Mouse (Mus musculus) midbrain, embryonic 13.5 days (tissue): Measurements from ENCODE around the gene Glb1l. TPM values are rescaled to one million over a fixed set of nuclear protein-coding genes. Genes with fewer than 3 reads are reported as not detected.
"Not testable (repeated sequence)": the region's sequence is repeated elsewhere in the genome, so short reads cannot be mapped to it uniquely, and the experiment has no call there.

Source experiments
- ATAC-seq: fragments of 200-750 bp; cut with Nextera tagmentation; 2 replicates; pipeline ENCODE4 v1.8.0; 2017; ENCODE audit warnings: mild to moderate bottlenecking, moderate TSS enrichment, moderate library complexity
- H3K27ac ChIP-seq: fragments of 300-500 bp; sonication (generic); 2 replicates; pipeline ENCODE4 v1.5.1; 2015; ENCODE audit warnings: inconsistent platforms, mild to moderate bottlenecking, moderate library complexity
- H3K27me3 ChIP-seq: fragments of 300-500 bp; sonication (generic); 2 replicates; pipeline ENCODE4 v1.6.1; 2015; ENCODE audit warnings: mild to moderate bottlenecking, inconsistent platforms
- H3K36me3 ChIP-seq: fragments of 300-500 bp; sonication (generic); 2 replicates; pipeline ENCODE4 v1.6.1; 2015; ENCODE audit warnings: mild to moderate bottlenecking, inconsistent platforms
- H3K4me1 ChIP-seq: fragments of 300-500 bp; sonication (generic); replicated peaks from 2 replicates; pipeline ENCODE4 v1.6.1; 2015; ENCODE audit warnings: inconsistent platforms
- H3K4me2 ChIP-seq: fragments of 300-500 bp; sonication (generic); replicated peaks from 2 replicates; pipeline ENCODE4 v1.6.1; 2015; ENCODE audit warnings: moderate library complexity, mild to moderate bottlenecking, inconsistent platforms
- H3K4me3 ChIP-seq: fragments of 300-500 bp; sonication (generic); replicated peaks from 2 replicates; pipeline ENCODE4 v1.5.1; 2015; ENCODE audit warnings: mild to moderate bottlenecking, inconsistent platforms
- H3K9ac ChIP-seq: fragments of 300-500 bp; sonication (generic); replicated peaks from 2 replicates; pipeline ENCODE4 v1.6.1; 2015; ENCODE audit warnings: mild to moderate bottlenecking, inconsistent platforms
- H3K9me3 ChIP-seq: fragments of 300-500 bp; sonication (generic); 2 replicates; pipeline ENCODE4 v1.6.1; 2016; ENCODE audit warnings: mild to moderate bottlenecking, inconsistent platforms
- WGBS: fragments of 180-500 bp; shearing (Covaris S2); methylation state at CpG from one replicate; pipeline ENCODE4 v1.1.7; 2015; 5-methylcytosine and 5-hydroxymethylcytosine counted together
- polyA plus RNA-seq: library from polyadenylated mRNA; unstranded; fragments of >200 nt; fragmentation: Nextera tagmentation; extraction: Ambion mirVana; gene quantifications from 2 replicates; pipeline ENCODE4 v1.2.1, GENCODE M21; 2015

Gene Glb1l
- polyA plus RNA-seq, 1 experiment from 2014 or later: 24.9 TPM

- peaks cover 31% of the 10 kb centered on the region for H3K36me3 ChIP-seq
- H3K4me1 ChIP-seq: peaks cover 15% of the 10 kb centered on the region
- no peak overlapping the region for H3K4me2 ChIP-seq
- ATAC-seq: peak; percentile 67
- WGBS: 14% methylated on average over 4 of the region's 4 CpGs
- no peaks in the 10 kb centered on the region for H3K9me3 ChIP-seq
- H3K4me3 ChIP-seq: no peak overlapping the region
- H3K9ac ChIP-seq: no peak overlapping the region
- H3K27me3 ChIP-seq: no peaks in the 10 kb centered on the region
- no peak overlapping the region for H3K27ac ChIP-seq
These were observed 34.2 kb upstream of the Glb1l start for GRCm38 (mm10) chr1:75244836-75245235.

- WGBS: 85% methylated on average over 12 of the region's 12 CpGs
- no peaks in the 10 kb centered on the region for H3K27me3 ChIP-seq
- no peak overlapping the region for H3K4me3 ChIP-seq
- H3K27ac ChIP-seq: no peak overlapping the region
- peak overlapping the region; percentile 32; the same call in 1 of the 2 replicates for H3K9ac ChIP-seq
- H3K9me3 ChIP-seq: no peaks in the 10 kb centered on the region
- H3K4me2 ChIP-seq: no peak overlapping the region
- ATAC-seq: peak; percentile 29; the same call in 1 of the 2 replicates
- H3K36me3 ChIP-seq: peaks cover 36% of the 10 kb centered on the region
- H3K4me1 ChIP-seq: peaks cover 15% of the 10 kb centered on the region
These were observed 33.7 kb upstream of the Glb1l start for GRCm38 (mm10) chr1:75244175-75244826.

- Histone ChIP-seq H3K9me3 (no peaks in the 10 kb centered on the region), H3K27me3 (no peaks in the 10 kb centered on the region), H3K4me3 (no peak overlapping the region), H3K36me3 (peaks cover 38% of the 10 kb centered on the region), H3K9ac (no peak overlapping the region), H3K4me2 (no peak overlapping the region), H3K4me1 (peaks cover 15% of the 10 kb centered on the region), H3K27ac (no peak overlapping the region)
- 89% methylated on average over 13 of the region's 14 CpGs for WGBS
- no peak for ATAC-seq
These were observed 32.8 kb upstream of the Glb1l start for GRCm38 (mm10) chr1:75243411-75243810.

- peaks cover 37% of the 10 kb centered on the region for H3K36me3 ChIP-seq
- WGBS: 87% methylated on average over 10 of the region's 10 CpGs
- H3K4me3 ChIP-seq: no peak overlapping the region
- no peak for ATAC-seq
- H3K9ac ChIP-seq: no peak overlapping the region
- H3K27me3 ChIP-seq: no peaks in the 10 kb centered on the region
- no peak overlapping the region for H3K27ac ChIP-seq
- peaks cover 17% of the 10 kb centered on the region for H3K4me1 ChIP-seq
- H3K9me3 ChIP-seq: no peaks in the 10 kb centered on the region
- no peak overlapping the region for H3K4me2 ChIP-seq
These were observed 29.0 kb upstream of the Glb1l start for GRCm38 (mm10) chr1:75239591-75239990.

GRCm38 (mm10) chr1:75236117-75237050 is 25.8 kb upstream of the Glb1l start, which contains the start of gene Dnajb2:
Gene Dnajb2, plus strand, starts transcription at chr1:75236406.
- peak within 1 kb of the TSS; percentile 87 for H3K9ac ChIP-seq
- H3K27me3 ChIP-seq: peaks cover 3% of the 10 kb centered on the region; the same call in 1 of the 2 replicates
- peak; percentile 85 for ATAC-seq
- H3K4me2 ChIP-seq: peak within 1 kb of the TSS; percentile 88
- under 1% methylated on average over 64 of the region's 64 CpGs for WGBS
- H3K4me3 ChIP-seq: peak within 1 kb of the TSS; percentile 61
- H3K36me3 ChIP-seq: peaks cover 19% of the 10 kb centered on the region
- H3K4me1 ChIP-seq: peaks cover 19% of the 10 kb centered on the region
- H3K9me3 ChIP-seq: no peaks in the 10 kb centered on the region
- peak within 1 kb of the TSS; percentile 88 for H3K27ac ChIP-seq

- Histone ChIP-seq H3K9ac (no peak overlapping the region), H3K36me3 (peaks cover 5% of the 10 kb centered on the region; the same call in 1 of the 2 replicates), H3K27ac (no peak overlapping the region), H3K27me3 (peaks cover 7% of the 10 kb centered on the region; the same call in 1 of the 2 replicates), H3K4me1 (peaks cover 19% of the 10 kb centered on the region), H3K4me2 (peak overlapping the region; percentile 29), H3K9me3 (no peaks in the 10 kb centered on the region), H3K4me3 (no peak overlapping the region)
- ATAC-seq: peak; percentile 66
- under 1% methylated on average over 8 of the region's 8 CpGs for WGBS
These were observed 24.0 kb upstream of the Glb1l start for GRCm38 (mm10) chr1:75234606-75235005.

- peaks cover 19% of the 10 kb centered on the region for H3K4me1 ChIP-seq
- H3K4me2 ChIP-seq, H3K9ac ChIP-seq, H3K27ac ChIP-seq, H3K4me3 ChIP-seq, H3K36me3 ChIP-seq, H3K9me3 ChIP-seq, ATAC-seq: not testable (repeated sequence)
- 65% methylated on average over 4 of the region's 4 CpGs for WGBS
- peaks cover 12% of the 10 kb centered on the region; the same call in 1 of the 2 replicates for H3K27me3 ChIP-seq
These were observed 21.9 kb upstream of the Glb1l start for GRCm38 (mm10) chr1:75232489-75232888.

GRCm38 (mm10) chr1:75231664-75232152 is 21.1 kb upstream of the Glb1l start, which contains the start of gene A630095N17Rik:
Gene A630095N17Rik, minus strand, starts transcription at chr1:75232102.
- Histone ChIP-seq H3K4me2 (no peak within 1 kb of the TSS), H3K4me3 (no peak within 1 kb of the TSS), H3K27ac (no peak within 1 kb of the TSS), H3K9ac (no peak within 1 kb of the TSS), H3K27me3 (peaks cover 12% of the 10 kb centered on the region; the same call in 1 of the 2 replicates), H3K9me3 (no peaks in the 10 kb centered on the region), H3K36me3 (no peaks in the 10 kb centered on the region), H3K4me1 (peaks cover 11% of the 10 kb centered on the region)
- no peak for ATAC-seq
- 71% methylated on average over 5 of the region's 5 CpGs for WGBS

GRCm38 (mm10) chr1:75231224-75231623 is 20.6 kb upstream of the Glb1l start:
- H3K9ac ChIP-seq: no peak overlapping the region
- no peak overlapping the region for H3K27ac ChIP-seq
- ATAC-seq: no peak
- peaks cover 14% of the 10 kb centered on the region; the same call in 1 of the 2 replicates for H3K27me3 ChIP-seq
- H3K4me1 ChIP-seq: peaks cover 10% of the 10 kb centered on the region
- no peaks in the 10 kb centered on the region for H3K9me3 ChIP-seq
- no peaks in the 10 kb centered on the region for H3K36me3 ChIP-seq
- no peak overlapping the region for H3K4me2 ChIP-seq
- 75% methylated on average over 4 of the region's 4 CpGs for WGBS
- no peak overlapping the region for H3K4me3 ChIP-seq

- Histone ChIP-seq H3K36me3 (no peaks in the 10 kb centered on the region), H3K9me3 (no peaks in the 10 kb centered on the region), H3K4me1 (peaks cover 5% of the 10 kb centered on the region), H3K27ac (no peak overlapping the region), H3K4me2 (no peak overlapping the region), H3K27me3 (peaks cover 15% of the 10 kb centered on the region; the same call in 1 of the 2 replicates), H3K9ac (no peak overlapping the region), H3K4me3 (no peak overlapping the region)
- 72% methylated on average over 7 of the region's 7 CpGs for WGBS
- no peak for ATAC-seq
These were observed 19.9 kb upstream of the Glb1l start for GRCm38 (mm10) chr1:75230335-75230994.

- no peaks in the 10 kb centered on the region for H3K36me3 ChIP-seq
- no peak overlapping the region for H3K27ac ChIP-seq
- H3K27me3 ChIP-seq: peaks cover 15% of the 10 kb centered on the region; the same call in 1 of the 2 replicates
- H3K4me1 ChIP-seq: no peaks in the 10 kb centered on the region
- H3K9ac ChIP-seq: no peak overlapping the region
- no peak for ATAC-seq
- no peak overlapping the region for H3K4me3 ChIP-seq
- 74% methylated on average over 4 of the region's 4 CpGs for WGBS
- H3K4me2 ChIP-seq: no peak overlapping the region
- no peaks in the 10 kb centered on the region for H3K9me3 ChIP-seq
These were observed 18.5 kb upstream of the Glb1l start for GRCm38 (mm10) chr1:75229158-75229557.
